Mouse (Mus musculus) midbrain, embryonic 10.5 days (tissue): ENCODE measurements at regions not wholly inside any gene's neighbourhood (a gene's known extent, or its start where the extent isn't known, plus 50 kb on each side); places are given as distances from the start of the nearest gene placed in this dataset.

Experiments
- DNase-seq: peaks from one replicate; pipeline ENCODE4 v3.0.0-alpha.2; 2017; ENCODE audit warnings: low spot score
- H3K27ac ChIP-seq: fragments of 300-500 bp; sonication (generic); replicated peaks from 2 replicates; pipeline ENCODE4 v1.5.1; 2016; ENCODE audit warnings: mild to moderate bottlenecking
- H3K27me3 ChIP-seq: fragments of 300-500 bp; sonication (generic); 2 replicates; pipeline ENCODE4 v1.6.1; 2016; ENCODE audit warnings: low read depth, mild to moderate bottlenecking; ENCODE audit not compliant: poor library complexity, severe bottlenecking
- H3K36me3 ChIP-seq: fragments of 300-500 bp; sonication (generic); 2 replicates; pipeline ENCODE4 v1.6.1; 2016; ENCODE audit warnings: mild to moderate bottlenecking, moderate library complexity
- H3K4me1 ChIP-seq: fragments of 300-500 bp; sonication (generic); 2 replicates; pipeline ENCODE4 v1.6.1; 2016
- H3K4me3 ChIP-seq: fragments of 300-500 bp; sonication (generic); 2 replicates; pipeline ENCODE4 v1.5.1; 2016; ENCODE audit warnings: mild to moderate bottlenecking, moderate library complexity
- H3K9me3 ChIP-seq: fragments of 300-500 bp; sonication (generic); replicated peaks from 2 replicates; pipeline ENCODE4 v1.6.1; 2016; ENCODE audit warnings: mild to moderate bottlenecking
- WGBS: fragments of 180-500 bp; shearing (Covaris S2); methylation state at CpG from one replicate; pipeline ENCODE4 v1.1.7; 2016; 5-methylcytosine and 5-hydroxymethylcytosine counted together

GRCm38 (mm10) chr13:69250334-69251129 lies 251.2 kb upstream of the Adcy2 start:
- no peak overlapping the region for H3K4me3 ChIP-seq
- H3K9me3 ChIP-seq = no peaks in the 10 kb centered on the region
- WGBS = 92% methylated on average over 4 of the region's 4 CpGs
- H3K4me1 ChIP-seq = no peaks in the 10 kb centered on the region
- no peak for DNase-seq
- no peak overlapping the region for H3K27ac ChIP-seq
- no peaks in the 10 kb centered on the region for H3K36me3 ChIP-seq
- H3K27me3 ChIP-seq = no peaks in the 10 kb centered on the region

DNA sequence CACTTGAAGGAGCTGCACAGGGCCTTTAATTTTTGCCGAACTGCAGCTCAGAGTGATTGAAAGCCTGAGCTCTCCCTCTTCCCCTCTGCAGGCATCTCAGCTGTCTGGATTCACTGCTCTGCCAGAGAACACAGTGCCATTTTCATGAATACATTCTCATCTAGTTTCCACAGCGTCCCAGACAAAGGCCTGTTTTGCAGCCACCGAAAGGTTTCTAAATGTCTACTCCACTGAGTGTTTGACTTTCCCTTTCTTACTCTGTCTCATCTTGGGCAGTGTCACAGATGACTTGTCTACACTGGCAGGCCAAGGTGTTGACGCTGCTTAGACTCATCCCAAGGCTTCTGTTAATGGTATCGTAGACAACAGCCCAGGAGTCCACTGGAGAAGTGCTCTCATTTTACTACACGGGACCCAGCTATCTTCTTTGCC lies 251.8 kb upstream of the Adcy2 start:
- Histone ChIP-seq H3K36me3 (no peaks in the 10 kb centered on the region), H3K27me3 (no peaks in the 10 kb centered on the region), H3K27ac (no peak overlapping the region), H3K4me1 (no peaks in the 10 kb centered on the region), H3K9me3 (no peaks in the 10 kb centered on the region), H3K4me3 (no peak overlapping the region)
- WGBS = 85% methylated on average over 6 of the region's 6 CpGs
- DNase-seq = no peak

- 96% methylated on average over 10 of the region's 10 CpGs for WGBS
- Histone ChIP-seq H3K27me3 (no peaks in the 10 kb centered on the region), H3K4me1 (no peaks in the 10 kb centered on the region), H3K9me3 (no peaks in the 10 kb centered on the region; the same call in 1 of the 2 replicates), H3K36me3 (no peaks in the 10 kb centered on the region), H3K4me3 (no peak overlapping the region), H3K27ac (no peak overlapping the region)
- no peak for DNase-seq
Observed at GRCm38 (mm10) chr13:69252335-69252734, 253.0 kb upstream of the Adcy2 start.

- Histone ChIP-seq H3K27me3 (no peaks in the 10 kb centered on the region), H3K4me1 (no peaks in the 10 kb centered on the region), H3K9me3 (no peaks in the 10 kb centered on the region; the same call in 1 of the 2 replicates), H3K4me3 (no peak overlapping the region), H3K36me3 (no peaks in the 10 kb centered on the region), H3K27ac (no peak overlapping the region)
- 72% methylated on average over 5 of the region's 5 CpGs for WGBS
- no peak for DNase-seq
Observed at GRCm38 (mm10) chr13:69260485-69260884, 261.1 kb upstream of the Adcy2 start.

- Histone ChIP-seq H3K36me3 (no peaks in the 10 kb centered on the region), H3K4me3 (no peak overlapping the region), H3K27me3 (no peaks in the 10 kb centered on the region), H3K4me1 (no peaks in the 10 kb centered on the region), H3K27ac (no peak overlapping the region), H3K9me3 (no peaks in the 10 kb centered on the region; the same call in 1 of the 2 replicates)
- DNase-seq = no peak
- WGBS = 85% methylated on average over 4 of the region's 4 CpGs
Observed at GRCm38 (mm10) chr13:69260972-69261371, 261.6 kb upstream of the Adcy2 start.

DNA sequence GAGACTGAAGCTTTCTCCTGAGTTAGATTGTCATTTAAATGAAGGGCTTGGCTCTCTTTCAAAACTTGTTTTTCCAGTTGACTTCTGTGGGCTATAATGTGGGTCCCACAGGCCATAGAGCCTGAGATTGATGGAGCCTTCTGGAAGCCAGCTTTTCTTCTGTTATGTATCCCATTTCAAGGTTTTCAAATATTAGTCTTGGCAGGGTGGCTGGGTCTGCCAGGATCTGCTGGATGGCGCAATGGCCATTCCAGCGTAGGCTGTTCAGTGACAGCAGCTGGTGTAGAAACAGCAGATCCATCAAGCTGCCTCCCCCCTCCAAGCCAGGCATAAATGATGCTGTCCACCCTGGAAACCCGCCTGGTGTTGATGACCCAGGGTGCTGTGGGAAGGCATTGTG lies 264.4 kb upstream of the Adcy2 start:
- WGBS = 90% methylated on average over 3 of the region's 3 CpGs
- no peaks in the 10 kb centered on the region for H3K4me1 ChIP-seq
- DNase-seq = no peak

GRCm38 (mm10) chr13:69266071-69266470 lies 266.7 kb upstream of the Adcy2 start:
- H3K9me3 ChIP-seq = no peaks in the 10 kb centered on the region
- no peaks in the 10 kb centered on the region for H3K36me3 ChIP-seq
- 82% methylated on average over 1 of the region's 1 CpGs for WGBS
- H3K4me1 ChIP-seq = no peaks in the 10 kb centered on the region
- H3K27ac ChIP-seq = no peak overlapping the region
- H3K4me3 ChIP-seq = no peak overlapping the region
- DNase-seq = no peak
- no peaks in the 10 kb centered on the region for H3K27me3 ChIP-seq

More for the DNA sequence above, 264.4 kb upstream of the Adcy2 start:
- Histone ChIP-seq H3K27ac (no peak overlapping the region), H3K27me3 (no peaks in the 10 kb centered on the region), H3K9me3 (no peaks in the 10 kb centered on the region), H3K36me3 (no peaks in the 10 kb centered on the region), H3K4me3 (no peak overlapping the region)

GRCm38 (mm10) chr13:69272506-69272905 lies 261.0 kb upstream of the Nsun2 start:
- no peak for DNase-seq
- Histone ChIP-seq H3K27me3 (no peaks in the 10 kb centered on the region), H3K4me3 (no peak overlapping the region), H3K36me3 (no peaks in the 10 kb centered on the region), H3K9me3 (0 out of 2 replicates have a peak, but pooled peaks cover 3% of the 10 kb centered on the region), H3K4me1 (no peaks in the 10 kb centered on the region), H3K27ac (no peak overlapping the region)
- WGBS = 71% methylated on average over 3 of the region's 3 CpGs

DNA sequence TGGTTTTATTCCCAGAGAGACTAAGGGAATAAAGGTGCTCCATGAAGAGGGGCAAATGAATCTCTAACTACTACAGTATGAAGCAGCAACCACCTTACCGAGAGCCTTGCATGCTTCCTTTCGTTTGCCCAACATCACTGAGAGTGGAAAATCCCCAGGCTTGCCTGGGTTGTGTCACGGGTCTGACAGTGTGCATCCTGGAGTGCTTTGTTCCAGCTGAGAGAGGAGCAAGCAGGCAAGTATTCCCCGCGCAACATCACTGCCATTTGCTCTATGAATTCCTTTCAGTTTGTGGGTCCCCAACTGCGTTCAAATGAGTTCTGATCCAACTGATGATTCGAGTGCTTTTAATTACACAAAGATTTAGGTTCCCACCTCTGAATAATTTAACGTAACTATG lies 253.9 kb upstream of the Nsun2 start:
- Histone ChIP-seq H3K9me3 (peaks cover 3% of the 10 kb centered on the region; the same call in 1 of the 2 replicates), H3K4me1 (no peaks in the 10 kb centered on the region), H3K36me3 (no peaks in the 10 kb centered on the region), H3K27me3 (no peaks in the 10 kb centered on the region), H3K27ac (no peak overlapping the region), H3K4me3 (no peak overlapping the region)
- DNase-seq = no peak
- 86% methylated on average over 8 of the region's 8 CpGs for WGBS

DNA sequence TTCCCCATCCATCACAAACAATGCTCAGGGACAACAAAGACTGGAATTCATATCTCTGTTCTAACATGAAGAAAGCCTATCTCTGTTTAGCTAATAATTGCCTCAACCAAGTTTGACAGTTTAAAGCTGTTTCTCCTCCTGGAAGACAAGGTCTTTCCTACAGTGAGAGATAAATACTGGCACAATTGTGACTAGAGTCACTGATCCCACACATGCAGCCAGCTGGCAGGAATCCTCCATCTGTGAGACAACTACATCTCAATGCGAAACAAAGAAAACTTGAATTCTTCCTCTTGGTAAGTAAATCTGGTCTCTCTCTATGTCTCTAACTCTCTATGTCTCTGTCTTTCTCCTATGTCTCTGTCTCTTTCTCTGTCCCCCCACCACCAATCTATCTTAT lies 239.1 kb upstream of the Nsun2 start:
- no peak overlapping the region for H3K27ac ChIP-seq
- WGBS = 89% methylated on average over 1 of the region's 1 CpGs

DNA sequence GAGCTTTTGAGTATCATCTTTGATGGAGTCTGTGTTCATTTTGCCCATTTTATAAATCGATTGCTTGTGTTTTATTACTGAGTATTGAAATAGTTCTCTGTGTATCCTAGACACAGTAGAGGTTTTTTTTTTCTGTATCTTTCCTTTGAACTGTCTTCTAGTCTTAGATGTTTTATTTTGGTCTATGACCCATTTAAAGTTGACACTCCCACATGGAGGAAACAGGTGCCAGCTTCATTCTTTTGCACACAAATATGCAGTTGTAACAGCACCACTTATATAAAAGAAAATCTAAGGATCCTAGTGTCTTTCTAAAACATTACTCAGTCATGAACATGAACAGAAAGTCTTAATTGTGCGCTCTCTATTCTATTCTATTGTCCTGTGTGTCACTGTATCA lies 230.2 kb upstream of the Nsun2 start:
- 90% methylated on average over 2 of the region's 2 CpGs for WGBS
- DNase-seq = no peak
- H3K9me3 ChIP-seq = no peaks in the 10 kb centered on the region

More for the DNA sequence above, 239.1 kb upstream of the Nsun2 start:
- no peak overlapping the region for H3K4me3 ChIP-seq
- no peak for DNase-seq
- H3K4me1 ChIP-seq = no peaks in the 10 kb centered on the region
- no peaks in the 10 kb centered on the region for H3K27me3 ChIP-seq
- no peaks in the 10 kb centered on the region for H3K9me3 ChIP-seq
- no peaks in the 10 kb centered on the region for H3K36me3 ChIP-seq

GRCm38 (mm10) chr13:69330412-69331000 lies 203.0 kb upstream of the Nsun2 start:
- no peak for DNase-seq
- WGBS = 85% methylated on average over 8 of the region's 8 CpGs

More for the DNA sequence above, 230.2 kb upstream of the Nsun2 start:
- no peaks in the 10 kb centered on the region for H3K27me3 ChIP-seq
- H3K4me1 ChIP-seq = no peaks in the 10 kb centered on the region
- no peak overlapping the region for H3K27ac ChIP-seq
- no peaks in the 10 kb centered on the region for H3K36me3 ChIP-seq
- no peak overlapping the region for H3K4me3 ChIP-seq

More at GRCm38 (mm10) chr13:69330412-69331000, 203.0 kb upstream of the Nsun2 start:
- H3K4me3 ChIP-seq = no peak overlapping the region
- H3K36me3 ChIP-seq = no peaks in the 10 kb centered on the region
- no peaks in the 10 kb centered on the region for H3K27me3 ChIP-seq
- no peaks in the 10 kb centered on the region for H3K9me3 ChIP-seq
- no peak overlapping the region for H3K27ac ChIP-seq
- no peaks in the 10 kb centered on the region for H3K4me1 ChIP-seq
